21 mouse cellular contexts compared by ENCODE assay signal in the genomic region with DNA sequence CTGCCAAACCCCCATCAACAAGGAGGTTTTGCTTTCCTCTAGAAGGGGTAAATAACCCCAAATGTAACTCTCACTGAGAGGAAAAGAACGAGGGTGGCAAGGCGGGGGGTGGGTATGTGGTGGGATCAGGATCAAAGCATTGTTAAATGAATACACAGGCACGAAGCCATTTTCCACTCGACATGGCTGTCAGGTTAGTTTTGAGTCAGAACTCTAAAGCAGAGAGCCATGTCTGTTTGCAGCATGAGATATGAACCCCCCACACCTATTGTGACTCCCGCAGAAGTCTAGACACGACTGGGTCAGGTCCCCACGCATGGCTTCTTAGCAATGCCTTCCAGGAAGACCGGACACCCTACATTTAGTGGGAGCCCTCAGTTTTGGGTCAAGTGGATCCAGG. TPM values are rescaled to one million over a fixed set of nuclear protein-coding genes. Genes with fewer than 3 reads are reported as not detected.
DNase-seq lines count a peak whose midpoint lies in the region; ATAC-seq and TF ChIP-seq lines count a peak whose summit lies in the region.
"Had no signal": no experiment of that assay in that cellular context is flagged by ENCODE, and none has a peak within 500 bp of the region (broad histone marks: within the 10 kb centered on the region; RNA-seq: fewer than 3 reads in every experiment).

No protein-coding gene starts in this region.

- intact Hi-C loops in gastrocnemius, postnatal 36 days (cut with DNase I): no loop called here

- no peak overlapping the region for H3K27ac ChIP-seq in embryonic facial prominence, embryonic 11.5 days (replicated peaks; ENCODE audit: low read depth, low read length)
- no peak overlapping the region for H3K27ac ChIP-seq in embryonic facial prominence, embryonic 10.5 days (replicated peaks)
- no peak overlapping the region for H3K27ac ChIP-seq in midbrain, embryonic 11.5 days (ENCODE audit: low read depth, low read length)
- no peak overlapping the region for H3K27ac ChIP-seq in midbrain, postnatal 0 days (ENCODE audit: low read depth, low read length)
- H3K27ac ChIP-seq: embryonic facial prominence, embryonic 15.5 days; gastrocnemius, adult 2 months; heart, adult 2 months; hindbrain, embryonic 12.5 days; hindbrain, embryonic 15.5 days had no signal

- 62% methylated on average over 8 of the region's 8 CpGs for WGBS in embryonic facial prominence, embryonic 11.5 days
- WGBS in embryonic facial prominence, embryonic 10.5 days: 74% methylated on average over 8 of the region's 8 CpGs
- WGBS in midbrain, embryonic 11.5 days: 58% methylated on average over 8 of the region's 8 CpGs
- WGBS in midbrain, postnatal 0 days: 27% methylated on average over 8 of the region's 8 CpGs

- H3K9ac ChIP-seq in embryonic facial prominence, embryonic 11.5 days (replicated peaks; ENCODE audit: low read length): no peak overlapping the region
- H3K9ac ChIP-seq in midbrain, embryonic 11.5 days (ENCODE audit: low read length): no peak overlapping the region
- H3K9ac ChIP-seq in midbrain, postnatal 0 days (replicated peaks; ENCODE audit: low read length, poor library complexity, severe bottlenecking): no peak overlapping the region
- H3K9ac ChIP-seq: embryonic facial prominence, embryonic 15.5 days; forebrain, postnatal 0 days; hindbrain, embryonic 12.5 days; hindbrain, embryonic 15.5 days had no signal

- H3K4me3 ChIP-seq in embryonic facial prominence, embryonic 11.5 days (ENCODE audit: low read depth, low read length): no peak overlapping the region
- no peak overlapping the region for H3K4me3 ChIP-seq in embryonic facial prominence, embryonic 10.5 days
- H3K4me3 ChIP-seq in midbrain, embryonic 11.5 days (ENCODE audit: low read depth, low read length): no peak overlapping the region
- H3K4me3 ChIP-seq in midbrain, postnatal 0 days (ENCODE audit: low read depth, low read length): no peak overlapping the region
- H3K4me3 ChIP-seq: embryonic facial prominence, embryonic 15.5 days; gastrocnemius, adult 2 months; heart, adult 2 months; hindbrain, embryonic 12.5 days; hindbrain, embryonic 15.5 days had no signal

- H3K36me3 ChIP-seq in embryonic facial prominence, embryonic 11.5 days (replicated peaks; ENCODE audit: control insufficient read depth, insufficient read depth, low read depth, low read length): no peaks in the 10 kb centered on the region
- no peaks in the 10 kb centered on the region for H3K36me3 ChIP-seq in embryonic facial prominence, embryonic 10.5 days (replicated peaks)
- H3K36me3 ChIP-seq in midbrain, embryonic 11.5 days (ENCODE audit: control insufficient read depth, insufficient read depth, low read length): no peaks in the 10 kb centered on the region
- H3K36me3 ChIP-seq in midbrain, postnatal 0 days (ENCODE audit: insufficient read depth, low read length): no peaks in the 10 kb centered on the region
- H3K36me3 ChIP-seq: embryonic facial prominence, embryonic 15.5 days; hindbrain, embryonic 12.5 days; hindbrain, embryonic 15.5 days had no signal

- peak; percentile 17 for DNase-seq in embryonic facial prominence, embryonic 11.5 days (ENCODE audit: low spot score)
- no peak for DNase-seq in embryonic facial prominence, embryonic 10.5 days (ENCODE audit: low spot score)
- peak; percentile 84 for DNase-seq in midbrain, embryonic 11.5 days (ENCODE audit: low spot score, missing footprints)
- DNase-seq in midbrain, postnatal 0 days (ENCODE audit: low spot score): no peak
- DNase-seq in Muller cell, postnatal 12 days (ENCODE audit: inconsistent ontology term): peak; percentile 46
- DNase-seq in retina, postnatal 1 day: peak; percentile 61
- no peak for DNase-seq in gastrocnemius, postnatal 36 days
- DNase-seq: adrenal gland, postnatal 10 days; adrenal gland, postnatal 36 days; cerebellum, adult 9-11 months; forebrain, postnatal 0 days; gastrocnemius, adult 2 months; gastrocnemius, postnatal 14 days; heart, adult 2 months had no signal

- H3K9me3 ChIP-seq in embryonic facial prominence, embryonic 11.5 days (replicated peaks; ENCODE audit: control insufficient read depth, low read length): no peaks in the 10 kb centered on the region
- no peaks in the 10 kb centered on the region for H3K9me3 ChIP-seq in embryonic facial prominence, embryonic 10.5 days
- H3K9me3 ChIP-seq in midbrain, embryonic 11.5 days (ENCODE audit: control insufficient read depth, low read length): no peaks in the 10 kb centered on the region
- no peaks in the 10 kb centered on the region for H3K9me3 ChIP-seq in midbrain, postnatal 0 days (ENCODE audit: low read length)
- H3K9me3 ChIP-seq: embryonic facial prominence, embryonic 15.5 days; hindbrain, embryonic 12.5 days; hindbrain, embryonic 15.5 days had no signal

- ATAC-seq in embryonic facial prominence, embryonic 11.5 days (replicated peaks; ENCODE audit: insufficient number of reproducible peaks, low FRiP score, low TSS enrichment, low read depth): no peak
- ATAC-seq in midbrain, embryonic 11.5 days (ENCODE audit: low FRiP score): no peak
- no peak for ATAC-seq in midbrain, postnatal 0 days (ENCODE audit: low FRiP score)
- ATAC-seq: forebrain, embryonic 14.5 days; forebrain, postnatal 0 days; Patski had no signal

- H3K27me3 ChIP-seq in embryonic facial prominence, embryonic 11.5 days (ENCODE audit: control insufficient read depth, insufficient read depth, low read length): no peaks in the 10 kb centered on the region
- H3K27me3 ChIP-seq in embryonic facial prominence, embryonic 10.5 days (replicated peaks; ENCODE audit: low read depth, poor library complexity, severe bottlenecking): 0 out of 2 replicates have a peak, but pooled peaks cover 5% of the 10 kb centered on the region
- no peaks in the 10 kb centered on the region for H3K27me3 ChIP-seq in midbrain, embryonic 11.5 days (ENCODE audit: control insufficient read depth, insufficient read depth, low read length)
- no peaks in the 10 kb centered on the region for H3K27me3 ChIP-seq in midbrain, postnatal 0 days (ENCODE audit: insufficient read depth, low read length)
- H3K27me3 ChIP-seq: embryonic facial prominence, embryonic 15.5 days; hindbrain, embryonic 12.5 days; hindbrain, embryonic 15.5 days; Patski had no signal

- no peaks in the 10 kb centered on the region for H3K4me1 ChIP-seq in embryonic facial prominence, embryonic 11.5 days (ENCODE audit: control insufficient read depth, insufficient read depth, low read length)
- peaks cover 15% of the 10 kb centered on the region for H3K4me1 ChIP-seq in embryonic facial prominence, embryonic 10.5 days
- H3K4me1 ChIP-seq in midbrain, embryonic 11.5 days (ENCODE audit: control insufficient read depth, insufficient read depth, low read length): no peaks in the 10 kb centered on the region; the same call in 1 of the 2 replicates
- H3K4me1 ChIP-seq in midbrain, postnatal 0 days (ENCODE audit: insufficient read depth, low read length): no peaks in the 10 kb centered on the region
- H3K4me1 ChIP-seq: hindbrain, embryonic 15.5 days had no signal

- TF ChIP-seq CTCF in midbrain, postnatal 0 days (IDR thresholded peaks at IDR 0.05): no peak

- H3K4me2 ChIP-seq in embryonic facial prominence, embryonic 11.5 days (ENCODE audit: low read depth, low read length): no peak overlapping the region
- no peak overlapping the region for H3K4me2 ChIP-seq in midbrain, embryonic 11.5 days
- H3K4me2 ChIP-seq in midbrain, postnatal 0 days (ENCODE audit: low read depth, low read length, poor library complexity, severe bottlenecking): no peak overlapping the region
- H3K4me2 ChIP-seq: embryonic facial prominence, embryonic 15.5 days; heart, embryonic 11.5 days; hindbrain, embryonic 12.5 days; hindbrain, embryonic 15.5 days had no signal

RNA-seq across cellular contexts. Expression of a gene that starts 24.6 kb away (rescaled TPM):
- 1.5 TPM in 2 replicates for polyA plus RNA-seq in embryonic facial prominence, embryonic 11.5 days (2014; fragmentation: Nextera tagmentation; extraction: Ambion mirVana)
- polyA plus RNA-seq in embryonic facial prominence, embryonic 10.5 days (2016; fragmentation: Nextera tagmentation; extraction: Ambion mirVana): 1.7 TPM in 2 replicates
- 0.51 and 0.74 TPM in 2 replicates for polyA plus RNA-seq in midbrain, embryonic 11.5 days (2014; fragmentation: Nextera tagmentation; extraction: Ambion mirVana)
- 33.6 and 36.9 TPM in 2 replicates for total RNA-seq in midbrain, postnatal 0 days (2014; rRNA removed)
- polyA plus RNA-seq in midbrain, postnatal 0 days (2015; fragmentation: Nextera tagmentation; extraction: Ambion mirVana): 18.7 and 23.4 TPM in 2 replicates
- total RNA-seq in gastrocnemius, postnatal 36 days (2021): 1 to 10 TPM; 2.7 TPM
- total RNA-seq: common myeloid progenitor, adult 5-6 weeks had no signal

Comparison
In these comparisons a context has a peak if more than half of its experiments do, and no peak if none do; other contexts are left out.
1. DNase-seq: peak in embryonic facial prominence, embryonic 11.5 days (single experiment), midbrain, embryonic 11.5 days (single experiment), Muller cell, postnatal 12 days (single experiment) and retina, postnatal 1 day (single experiment); none in embryonic facial prominence, embryonic 10.5 days (single experiment), midbrain, postnatal 0 days (single experiment) and gastrocnemius, postnatal 36 days (0 of 2).